Mouse (Mus musculus) forebrain, postnatal 0 days (tissue): ENCODE results near the gene Cacna1e. TPM values are rescaled to one million over a fixed set of nuclear protein-coding genes. Genes with fewer than 3 reads are reported as not detected.
A peak's percentile ranks its signal among the peaks of the same experiment; 100 is the strongest.

Experiments
- ATAC-seq: fragments of 200-750 bp; cut with Nextera tagmentation; 2 replicates; pipeline ENCODE4 v1.8.0; 2017; ENCODE audit warnings: mild to moderate bottlenecking, moderate library complexity
- DNase-seq: peaks from one replicate; pipeline ENCODE4 v3.0.0-alpha.2; 2015
- H3K27ac ChIP-seq: fragments of 300-500 bp; sonication (generic); 2 replicates; pipeline ENCODE4 v1.5.1; 2014; ENCODE audit warnings: low read depth, mild to moderate bottlenecking, antibody characterized with exemption, low read length, moderate library complexity, mixed read lengths
- H3K27me3 ChIP-seq: fragments of 300-500 bp; sonication (generic); 2 replicates; pipeline ENCODE4 v1.6.1; 2014; ENCODE audit warnings: mild to moderate bottlenecking, low read length, mixed read lengths; ENCODE audit not compliant: insufficient read depth
- H3K36me3 ChIP-seq: fragments of 300-500 bp; sonication (generic); 2 replicates; pipeline ENCODE4 v1.6.1; 2014; ENCODE audit warnings: mild to moderate bottlenecking, moderate library complexity; ENCODE audit not compliant: insufficient read depth
- H3K4me1 ChIP-seq: fragments of 300-500 bp; sonication (generic); 2 replicates; pipeline ENCODE4 v1.6.1; 2014; ENCODE audit warnings: antibody characterized with exemption; ENCODE audit not compliant: insufficient read depth
- H3K4me2 ChIP-seq: fragments of 300-500 bp; sonication (generic); 2 replicates; pipeline ENCODE4 v1.6.1; 2014; ENCODE audit warnings: low read depth, mild to moderate bottlenecking, moderate library complexity
- H3K4me3 ChIP-seq: fragments of 300-500 bp; sonication (generic); 2 replicates; pipeline ENCODE4 v1.5.1; 2014; ENCODE audit warnings: low read depth, low read length, mixed read lengths
- H3K9ac ChIP-seq: fragments of 300-500 bp; sonication (generic); 2 replicates; pipeline ENCODE4 v1.6.1; 2014; ENCODE audit warnings: mild to moderate bottlenecking
- H3K9me3 ChIP-seq: fragments of 300-500 bp; sonication (generic); 2 replicates; pipeline ENCODE4 v1.6.1; 2016; ENCODE audit warnings: low read length
- CTCF ChIP-seq: sonication (generic); IDR thresholded peaks from 2 replicates; pipeline ENCODE4 v1.5.1; 2016; ENCODE audit warnings: antibody characterized with exemption, control low read depth, low read depth
- WGBS: fragments of 180-500 bp; shearing (Covaris S2); extraction: QIAGEN DNeasy Blood & Tissue Kit; methylation state at CpG from one replicate; pipeline ENCODE4 v1.1.7; 2014; 5-methylcytosine and 5-hydroxymethylcytosine counted together
- polyA plus RNA-seq: library from polyadenylated mRNA; unstranded; fragments of >200 nt; fragmentation: Nextera tagmentation; extraction: Ambion mirVana; gene quantifications from 2 replicates; pipeline ENCODE4 v1.2.1, GENCODE M21; 2015
- total RNA-seq: library from RNA; depleted of rRNA; stranded (reverse); fragments of >200 nt; gene quantifications from 2 replicates; pipeline ENCODE4 v1.2.3, GENCODE M21; 2014

The Cacna1e gene
- total and polyA plus RNA-seq, 2 experiments from 2014 or later, result 7.2 to 74.0 TPM

- H3K27ac ChIP-seq, result peak overlapping the region; percentile 57
- H3K4me3 ChIP-seq, result no peak overlapping the region
- no peaks in the 10 kb centered on the region for H3K36me3 ChIP-seq
- DNase-seq (no peak), ATAC-seq (peak; percentile 45)
- no peak for TF ChIP-seq CTCF
- H3K27me3 ChIP-seq, result no peaks in the 10 kb centered on the region
- 55% methylated on average over 5 of the region's 5 CpGs for WGBS
- peaks cover 10% of the 10 kb centered on the region; the same call in 1 of the 2 replicates for H3K4me1 ChIP-seq
- no peak overlapping the region for H3K9ac ChIP-seq
- no peaks in the 10 kb centered on the region for H3K9me3 ChIP-seq
- H3K4me2 ChIP-seq, result no peak overlapping the region
These were observed 222.3 kb downstream of the Cacna1e start for GRCm38 (mm10) chr1:154661977-154662376.

- DNase-seq (peak; percentile 86), ATAC-seq (peak; percentile 96)
- Histone ChIP-seq H3K4me1 (peaks cover 10% of the 10 kb centered on the region; the same call in 1 of the 2 replicates), H3K4me2 (no peak overlapping the region), H3K4me3 (no peak overlapping the region), H3K9ac (no peak overlapping the region), H3K27me3 (no peaks in the 10 kb centered on the region), H3K27ac (peak overlapping the region; percentile 57), H3K36me3 (no peaks in the 10 kb centered on the region), H3K9me3 (no peaks in the 10 kb centered on the region)
- 24% methylated on average over 7 of the region's 7 CpGs for WGBS
- TF ChIP-seq CTCF, result no peak
These were observed 223.0 kb downstream of the Cacna1e start for GRCm38 (mm10) chr1:154661221-154661864.

- no peaks in the 10 kb centered on the region for H3K27me3 ChIP-seq
- no peak overlapping the region for H3K27ac ChIP-seq
- no peaks in the 10 kb centered on the region for H3K36me3 ChIP-seq
- 81% methylated on average over 5 of the region's 5 CpGs for WGBS
- no peaks in the 10 kb centered on the region for H3K9me3 ChIP-seq
- no peak for DNase-seq
- H3K4me2 ChIP-seq, result no peak overlapping the region
- H3K9ac ChIP-seq, result no peak overlapping the region
- H3K4me3 ChIP-seq, result no peak overlapping the region
- peaks cover 10% of the 10 kb centered on the region; the same call in 1 of the 2 replicates for H3K4me1 ChIP-seq
- no peak for ATAC-seq
- TF ChIP-seq CTCF, result no peak
These were observed 226.9 kb downstream of the Cacna1e start for GRCm38 (mm10) chr1:154657366-154657765.

- Histone ChIP-seq H3K4me3 (no peak overlapping the region), H3K9me3 (no peaks in the 10 kb centered on the region), H3K4me1 (no peaks in the 10 kb centered on the region), H3K9ac (no peak overlapping the region), H3K27me3 (no peaks in the 10 kb centered on the region), H3K4me2 (no peak overlapping the region), H3K27ac (no peak overlapping the region), H3K36me3 (no peaks in the 10 kb centered on the region)
- 88% methylated on average over 2 of the region's 2 CpGs for WGBS
- no peak for TF ChIP-seq CTCF
- DNase-seq (no peak), ATAC-seq (no peak)
These were observed 230.3 kb downstream of the Cacna1e start for GRCm38 (mm10) chr1:154653951-154654350.

GRCm38 (mm10) chr1:154646156-154646950 is 237.9 kb downstream of the Cacna1e start:
- H3K4me2 ChIP-seq, result no peak overlapping the region
- no peak overlapping the region for H3K4me3 ChIP-seq
- no peak for ATAC-seq
- 85% methylated on average over 6 of the region's 6 CpGs for WGBS
- H3K36me3 ChIP-seq, result no peaks in the 10 kb centered on the region
- no peaks in the 10 kb centered on the region for H3K9me3 ChIP-seq
- H3K9ac ChIP-seq, result no peak overlapping the region
- DNase-seq, result no peak
- 0 out of 2 replicates have a peak, but pooled peaks cover 2% of the 10 kb centered on the region for H3K4me1 ChIP-seq
- no peak for TF ChIP-seq CTCF
- H3K27ac ChIP-seq, result no peak overlapping the region
- no peaks in the 10 kb centered on the region for H3K27me3 ChIP-seq

GRCm38 (mm10) chr1:154637821-154638220 is 246.5 kb downstream of the Cacna1e start:
- no peak overlapping the region for H3K4me3 ChIP-seq
- DNase-seq (peak; percentile 18), ATAC-seq (no peak)
- no peaks in the 10 kb centered on the region for H3K27me3 ChIP-seq
- TF ChIP-seq CTCF, result no peak
- no peak overlapping the region for H3K4me2 ChIP-seq
- 68% methylated on average over 4 of the region's 4 CpGs for WGBS
- peaks cover 14% of the 10 kb centered on the region; the same call in 1 of the 2 replicates for H3K36me3 ChIP-seq
- H3K9me3 ChIP-seq, result no peaks in the 10 kb centered on the region
- H3K9ac ChIP-seq, result peak overlapping the region; percentile 14; the same call in 1 of the 2 replicates
- peak overlapping the region; percentile 59 for H3K27ac ChIP-seq
- no peaks in the 10 kb centered on the region for H3K4me1 ChIP-seq

GRCm38 (mm10) chr1:154635766-154636165 is 248.5 kb downstream of the Cacna1e start:
- no peak overlapping the region for H3K4me3 ChIP-seq
- H3K36me3 ChIP-seq, result peaks cover 14% of the 10 kb centered on the region; the same call in 1 of the 2 replicates
- DNase-seq (no peak), ATAC-seq (no peak)
- no peaks in the 10 kb centered on the region for H3K4me1 ChIP-seq
- no peaks in the 10 kb centered on the region for H3K27me3 ChIP-seq
- 89% methylated on average over 9 of the region's 9 CpGs for WGBS
- no peak overlapping the region for H3K4me2 ChIP-seq
- no peak overlapping the region for H3K27ac ChIP-seq
- H3K9me3 ChIP-seq, result no peaks in the 10 kb centered on the region
- no peak overlapping the region for H3K9ac ChIP-seq
- TF ChIP-seq CTCF, result no peak
